Mouse (Mus musculus) olfactory bulb, adult 2 months (tissue): ENCODE results near the gene Lrba.

Experiments used
- CTCF ChIP-seq: fragments of 200-500 bp; IDR thresholded peaks from 2 replicates; pipeline ENCODE4 v1.5.1; 2012; ENCODE audit warnings: low read depth, mild to moderate bottlenecking, low read length, moderate library complexity; ENCODE audit not compliant: insufficient read depth
- POLR2A ChIP-seq: fragments of 200-500 bp; IDR thresholded peaks from 2 replicates; pipeline ENCODE4 v1.6.1; 2012; ENCODE audit warnings: mild to moderate bottlenecking, low read depth, low read length, moderate library complexity; ENCODE audit not compliant: insufficient read depth

DNA sequence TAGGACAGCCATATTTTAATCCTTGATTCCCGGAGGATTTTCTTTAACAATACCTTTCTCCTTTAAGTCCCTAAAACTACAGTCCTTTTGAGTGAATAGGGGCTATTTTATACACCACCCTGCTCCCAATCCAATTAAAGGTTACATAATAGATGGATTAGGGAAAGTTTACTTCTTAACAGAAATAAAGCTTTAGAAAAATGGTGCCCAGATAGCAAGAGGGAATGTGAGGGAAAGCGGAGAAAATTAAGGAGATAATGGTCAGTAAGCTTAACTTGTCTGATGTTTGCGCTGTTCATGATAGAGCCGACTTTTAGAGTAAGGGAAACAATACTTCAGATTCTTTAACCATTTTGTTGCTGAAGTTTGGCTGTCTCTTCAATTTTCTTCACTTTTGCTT lies 347.0 kb downstream of the Lrba start:
- TF ChIP-seq CTCF, result no peak
- TF ChIP-seq POLR2A, result no peak
